In genomic region chr6:99811842-99812241, GRCm38 (mm10) we compare ENCODE assay signal across 32 mouse cellular contexts.
DNase-seq lines count a peak whose midpoint lies in the region; ATAC-seq and TF ChIP-seq lines count a peak whose summit lies in the region.
"Had no signal": no experiment of that assay in that cellular context is flagged by ENCODE, and none has a peak within 500 bp of the region (broad histone marks: within the 10 kb centered on the region; RNA-seq: fewer than 3 reads in every experiment).

No protein-coding gene starts in this region.

- no peak for TF ChIP-seq POLR2A in small intestine, adult 2 months (IDR thresholded peaks at IDR 0.05; ENCODE audit: low read depth, low read length)

- DNase-seq in forebrain, embryonic 14.5 days (ENCODE audit: low spot score): no peak
- DNase-seq in forebrain, embryonic 11.5 days (ENCODE audit: low spot score): no peak
- DNase-seq in heart, adult 18-20 months: no peak
- DNase-seq in layer of hippocampus, postnatal 10 days (ENCODE audit: low spot score in 2 of 2): no peak
- DNase-seq: adrenal gland, postnatal 10 days; cerebellum, adult 9-10 months; cerebellum, postnatal 36 days; forebrain, postnatal 0 days; gastrocnemius, postnatal 10 days; kidney, adult 11 months; kidney, postnatal 36 days; layer of hippocampus, postnatal 36 days; left cerebral cortex, postnatal 4 days; liver; lung, adult 2 months; retina, postnatal 1 day; right cerebral cortex, postnatal 25 days; spleen, adult 18-20 months had no signal

- H3K27me3 ChIP-seq in forebrain, embryonic 14.5 days (replicated peaks; ENCODE audit: control insufficient read depth, insufficient read depth, low read length): no peaks in the 10 kb centered on the region
- no peaks in the 10 kb centered on the region for H3K27me3 ChIP-seq in forebrain, embryonic 11.5 days (ENCODE audit: control insufficient read depth, insufficient read depth, low read length)
- peaks cover 6% of the 10 kb centered on the region; the same call in 1 of the 2 replicates for H3K27me3 ChIP-seq in embryonic facial prominence, embryonic 15.5 days
- H3K27me3 ChIP-seq in intestine, postnatal 0 days (replicated peaks; ENCODE audit: control insufficient read depth, insufficient read depth, low read length): no peaks in the 10 kb centered on the region
- no peaks in the 10 kb centered on the region for H3K27me3 ChIP-seq in small intestine, adult 2 months (ENCODE audit: control insufficient read depth, insufficient read depth, low read length)

- TF ChIP-seq CTCF in intestine, postnatal 0 days (IDR thresholded peaks at IDR 0.05; ENCODE audit: low read depth): no peak
- no peak for TF ChIP-seq CTCF in small intestine, adult 2 months (IDR thresholded peaks at IDR 0.05; ENCODE audit: extremely low read depth, insufficient read length, insufficient replicate concordance, low read depth, low read length)

- H3K4me3 ChIP-seq in forebrain, embryonic 14.5 days (ENCODE audit: low read depth, low read length): no peak overlapping the region
- H3K4me3 ChIP-seq in forebrain, embryonic 11.5 days (ENCODE audit: low read depth, low read length): no peak overlapping the region
- no peak overlapping the region for H3K4me3 ChIP-seq in embryonic facial prominence, embryonic 15.5 days (replicated peaks)
- no peak overlapping the region for H3K4me3 ChIP-seq in intestine, postnatal 0 days (ENCODE audit: low read depth, low read length)
- no peak overlapping the region for H3K4me3 ChIP-seq in small intestine, adult 2 months (ENCODE audit: low read depth, low read length)
- H3K4me3 ChIP-seq: embryonic facial prominence, embryonic 12.5 days; erythroblast, embryonic 14.5 days; heart, embryonic 10.5 days; heart, embryonic 15.5 days; hindbrain, embryonic 12.5 days; midbrain, embryonic 10.5 days; midbrain, embryonic 15.5 days; neural tube, embryonic 15.5 days had no signal

- H3K4me1 ChIP-seq in forebrain, embryonic 14.5 days (ENCODE audit: control insufficient read depth, insufficient read depth, low read length): peaks cover 11% of the 10 kb centered on the region; the same call in 1 of the 2 replicates
- H3K4me1 ChIP-seq in forebrain, embryonic 11.5 days (replicated peaks; ENCODE audit: control insufficient read depth, insufficient read depth, low read length): no peaks in the 10 kb centered on the region
- H3K4me1 ChIP-seq in embryonic facial prominence, embryonic 15.5 days: peaks cover 26% of the 10 kb centered on the region
- peaks cover 8% of the 10 kb centered on the region; the same call in 1 of the 2 replicates for H3K4me1 ChIP-seq in intestine, postnatal 0 days (replicated peaks; ENCODE audit: control insufficient read depth, insufficient read depth, low read length)
- peaks cover 11% of the 10 kb centered on the region; the same call in 1 of the 2 replicates for H3K4me1 ChIP-seq in small intestine, adult 2 months (ENCODE audit: control insufficient read depth, insufficient read depth, insufficient read length, low read length)
- H3K4me1 ChIP-seq: heart, embryonic 10.5 days; hindbrain, embryonic 12.5 days; midbrain, embryonic 15.5 days had no signal

- no peak overlapping the region for H3K4me2 ChIP-seq in forebrain, embryonic 14.5 days (ENCODE audit: low read length)
- no peak overlapping the region for H3K4me2 ChIP-seq in forebrain, embryonic 11.5 days (ENCODE audit: low read depth, low read length, severe bottlenecking)
- no peak overlapping the region for H3K4me2 ChIP-seq in embryonic facial prominence, embryonic 15.5 days (replicated peaks)
- H3K4me2 ChIP-seq in intestine, postnatal 0 days (replicated peaks; ENCODE audit: low read depth): no peak overlapping the region; the same call in 1 of the 2 replicates
- H3K4me2 ChIP-seq: embryonic facial prominence, embryonic 12.5 days; heart, embryonic 15.5 days; hindbrain, embryonic 12.5 days; midbrain, embryonic 15.5 days; neural tube, embryonic 15.5 days had no signal

- H3K9me3 ChIP-seq in forebrain, embryonic 14.5 days (replicated peaks; ENCODE audit: control insufficient read depth, low read length): no peaks in the 10 kb centered on the region
- no peaks in the 10 kb centered on the region for H3K9me3 ChIP-seq in forebrain, embryonic 11.5 days (ENCODE audit: control insufficient read depth, low read length)
- H3K9me3 ChIP-seq in embryonic facial prominence, embryonic 15.5 days (replicated peaks): no peaks in the 10 kb centered on the region
- H3K9me3 ChIP-seq in intestine, postnatal 0 days (ENCODE audit: control insufficient read depth): no peaks in the 10 kb centered on the region
- H3K9me3 ChIP-seq: embryonic facial prominence, embryonic 12.5 days; heart, embryonic 10.5 days; heart, embryonic 15.5 days; hindbrain, embryonic 12.5 days; midbrain, embryonic 10.5 days; midbrain, embryonic 15.5 days; neural tube, embryonic 15.5 days had no signal

- H3K27ac ChIP-seq in forebrain, embryonic 14.5 days (ENCODE audit: low read depth, low read length): peak overlapping the region; percentile 21; the same call in 1 of the 2 replicates
- no peak overlapping the region for H3K27ac ChIP-seq in forebrain, embryonic 11.5 days (ENCODE audit: low read depth, low read length)
- H3K27ac ChIP-seq in embryonic facial prominence, embryonic 15.5 days (replicated peaks): 0 out of 2 replicates have a peak overlapping the region, but pooled peaks have one; percentile 71
- H3K27ac ChIP-seq in intestine, postnatal 0 days (ENCODE audit: low read depth, low read length): peak overlapping the region; percentile 47; the same call in 1 of the 2 replicates
- peak overlapping the region; percentile 78 for H3K27ac ChIP-seq in small intestine, adult 2 months (ENCODE audit: insufficient read depth, low read depth, low read length)
- H3K27ac ChIP-seq: heart, embryonic 10.5 days; heart, embryonic 15.5 days; hindbrain, embryonic 12.5 days; hindbrain, postnatal 0 days; liver, embryonic 14.5 days; midbrain, embryonic 10.5 days; midbrain, embryonic 15.5 days; neural tube, embryonic 15.5 days had no signal

- no peak overlapping the region for H3K9ac ChIP-seq in forebrain, embryonic 14.5 days (ENCODE audit: low read length)
- no peak overlapping the region for H3K9ac ChIP-seq in forebrain, embryonic 11.5 days (ENCODE audit: low read length)
- H3K9ac ChIP-seq in embryonic facial prominence, embryonic 15.5 days: no peak overlapping the region
- H3K9ac ChIP-seq in intestine, postnatal 0 days (ENCODE audit: low read depth, low read length): no peak overlapping the region
- H3K9ac ChIP-seq: embryonic facial prominence, embryonic 12.5 days; forebrain, postnatal 0 days; heart, embryonic 15.5 days; hindbrain, embryonic 12.5 days; liver, embryonic 14.5 days; midbrain, embryonic 15.5 days; neural tube, embryonic 15.5 days had no signal

- no peak for ATAC-seq in forebrain, embryonic 14.5 days
- ATAC-seq in forebrain, embryonic 11.5 days (replicated peaks; ENCODE audit: low FRiP score): no peak
- ATAC-seq in embryonic facial prominence, embryonic 15.5 days (ENCODE audit: insufficient number of reproducible peaks, low FRiP score, low TSS enrichment, low read depth): no peak
- ATAC-seq in intestine, postnatal 0 days: peak; percentile 80
- ATAC-seq: midbrain, embryonic 15.5 days; Patski had no signal

- no peaks in the 10 kb centered on the region for H3K36me3 ChIP-seq in forebrain, embryonic 14.5 days (ENCODE audit: control insufficient read depth, insufficient read depth, low read length)
- H3K36me3 ChIP-seq in forebrain, embryonic 11.5 days (ENCODE audit: control insufficient read depth, insufficient read depth, low read length): no peaks in the 10 kb centered on the region
- no peaks in the 10 kb centered on the region for H3K36me3 ChIP-seq in embryonic facial prominence, embryonic 15.5 days
- no peaks in the 10 kb centered on the region for H3K36me3 ChIP-seq in intestine, postnatal 0 days (ENCODE audit: control insufficient read depth, insufficient read depth)
- H3K36me3 ChIP-seq in small intestine, adult 2 months (ENCODE audit: control insufficient read depth, insufficient read depth, low read length): no peaks in the 10 kb centered on the region
- H3K36me3 ChIP-seq: embryonic facial prominence, embryonic 12.5 days; heart, embryonic 10.5 days; heart, embryonic 15.5 days; hindbrain, embryonic 12.5 days; midbrain, embryonic 10.5 days; midbrain, embryonic 15.5 days; neural tube, embryonic 15.5 days had no signal

- WGBS in forebrain, embryonic 14.5 days: 87% methylated on average over 4 of the region's 4 CpGs
- 85% methylated on average over 4 of the region's 4 CpGs for whole genome bisulfite sequencing in forebrain, embryonic 11.5 days
- WGBS in embryonic facial prominence, embryonic 15.5 days: 85% methylated on average over 4 of the region's 4 CpGs
- 51% methylated on average over 4 of the region's 4 CpGs for WGBS in intestine, postnatal 0 days
- WGBS in small intestine, adult 2 months: 31% methylated on average over 4 of the region's 4 CpGs
